Mouse (Mus musculus) embryonic facial prominence, embryonic 14.5 days (tissue): ENCODE measurements around the gene Lamc1. TPM values are rescaled to one million over a fixed set of nuclear protein-coding genes. Genes with fewer than 3 reads are reported as not detected.

ENCODE experiments used
- ATAC-seq: fragments of 200-750 bp; cut with Nextera tagmentation; 2 replicates; pipeline ENCODE4 v1.8.0; 2017; ENCODE audit warnings: low read depth, moderate number of reproducible peaks, moderate TSS enrichment
- DNase-seq: peaks from one replicate; pipeline ENCODE4 v3.0.0-alpha.2; 2015; ENCODE audit warnings: low spot score
- H3K27ac ChIP-seq: fragments of 300-500 bp; sonication (generic); replicated peaks from 2 replicates; pipeline ENCODE4 v1.5.1; 2014; ENCODE audit warnings: low read depth, mild to moderate bottlenecking, low read length, moderate library complexity
- H3K27me3 ChIP-seq: fragments of 300-500 bp; sonication (generic); replicated peaks from 2 replicates; pipeline ENCODE4 v1.6.1; 2014; ENCODE audit warnings: low read length; ENCODE audit not compliant: control insufficient read depth, insufficient read depth
- H3K36me3 ChIP-seq: fragments of 300-500 bp; sonication (generic); 2 replicates; pipeline ENCODE4 v1.6.1; 2014; ENCODE audit warnings: low read length, mixed read lengths; ENCODE audit not compliant: control insufficient read depth, insufficient read depth
- H3K4me1 ChIP-seq: fragments of 300-500 bp; sonication (generic); 2 replicates; pipeline ENCODE4 v1.6.1; 2014; ENCODE audit warnings: antibody characterized with exemption, low read length; ENCODE audit not compliant: control insufficient read depth, insufficient read depth
- H3K4me2 ChIP-seq: fragments of 300-500 bp; sonication (generic); 2 replicates; pipeline ENCODE4 v1.6.1; 2014; ENCODE audit warnings: low read depth, mild to moderate bottlenecking, low read length, moderate library complexity, mixed read lengths
- H3K4me3 ChIP-seq: fragments of 300-500 bp; sonication (generic); 2 replicates; pipeline ENCODE4 v1.5.1; 2014; ENCODE audit warnings: low read depth, mild to moderate bottlenecking, low read length
- H3K9ac ChIP-seq: fragments of 300-500 bp; sonication (generic); 2 replicates; pipeline ENCODE4 v1.6.1; 2014; ENCODE audit warnings: low read depth, mild to moderate bottlenecking, low read length, moderate library complexity, mixed read lengths
- H3K9me3 ChIP-seq: fragments of 300-500 bp; sonication (generic); 2 replicates; pipeline ENCODE4 v1.6.1; 2016; ENCODE audit warnings: low read length; ENCODE audit not compliant: control insufficient read depth
- WGBS: fragments of 180-500 bp; shearing (Covaris S2); extraction: QIAGEN DNeasy Blood & Tissue Kit; methylation state at CpG from one replicate; pipeline ENCODE4 v1.1.7; 2014; 5-methylcytosine and 5-hydroxymethylcytosine counted together
- polyA plus RNA-seq: library from polyadenylated mRNA; unstranded; fragments of >200 nt; fragmentation: Nextera tagmentation; extraction: Ambion mirVana; gene quantifications from 2 replicates; pipeline ENCODE4 v1.2.1, GENCODE M21; 2014

Lamc1 gene
- 87.8 and 98.5 TPM in 2 replicates for polyA plus RNA-seq

- Histone ChIP-seq H3K9ac (peak within 1 kb of the TSS; percentile 88), H3K27me3 (no peaks in the 10 kb centered on the region), H3K9me3 (no peaks in the 10 kb centered on the region), H3K36me3 (no peaks in the 10 kb centered on the region), H3K27ac (peak within 1 kb of the TSS; percentile 88), H3K4me1 (peaks cover 14% of the 10 kb centered on the region), H3K4me3 (peak within 1 kb of the TSS; percentile 92), H3K4me2 (peak within 1 kb of the TSS; percentile 94)
- peak; percentile 97 for DNase-seq
- ATAC-seq, result peak; percentile 92
- WGBS, result 2% methylated on average over 19 of the region's 85 CpGs
Observed at GRCm38 (mm10) chr1:153332444-153333295, at the start of gene Lamc1. Gene Lamc1, minus strand, starts transcription at chr1:153332786.

DNA sequence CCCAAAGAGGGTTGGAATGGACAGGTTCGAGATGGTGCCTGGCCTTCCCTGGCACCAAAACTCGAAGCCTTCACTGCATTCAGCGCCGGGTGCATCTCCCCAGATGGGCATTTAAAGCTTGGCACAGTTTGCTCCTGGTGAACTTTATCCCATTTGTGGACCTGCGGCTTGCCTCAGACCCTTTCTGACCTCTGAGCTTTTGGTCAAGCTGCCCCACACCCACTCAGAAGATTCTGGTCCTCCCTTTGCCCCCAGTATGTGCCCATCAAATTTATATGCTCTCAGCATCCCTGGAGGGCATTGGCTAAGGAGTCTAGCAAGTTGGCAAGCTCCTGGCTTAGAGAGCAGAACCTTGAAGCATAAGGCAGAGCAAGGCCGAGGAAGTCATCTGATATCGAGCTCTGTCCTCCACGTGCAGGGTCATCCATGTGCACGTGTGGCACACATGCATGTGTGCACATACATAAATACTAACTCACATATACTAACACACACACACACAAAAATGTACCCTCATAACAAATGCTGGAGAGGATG lies 48.2 kb upstream of the Lamc1 start:
- no peaks in the 10 kb centered on the region for H3K4me1 ChIP-seq
- no peaks in the 10 kb centered on the region for H3K9me3 ChIP-seq
- no peaks in the 10 kb centered on the region for H3K27me3 ChIP-seq
- no peak overlapping the region for H3K4me3 ChIP-seq
- DNase-seq, result no peak
- no peak overlapping the region for H3K9ac ChIP-seq
- no peak overlapping the region for H3K4me2 ChIP-seq
- H3K36me3 ChIP-seq, result no peaks in the 10 kb centered on the region
- no peak for ATAC-seq
- 90% methylated on average over 9 of the region's 9 CpGs for WGBS
- no peak overlapping the region for H3K27ac ChIP-seq

- 77% methylated on average over 5 of the region's 5 CpGs for WGBS
Observed at GRCm38 (mm10) chr1:153379832-153380231, 47.2 kb upstream of the Lamc1 start.

DNA sequence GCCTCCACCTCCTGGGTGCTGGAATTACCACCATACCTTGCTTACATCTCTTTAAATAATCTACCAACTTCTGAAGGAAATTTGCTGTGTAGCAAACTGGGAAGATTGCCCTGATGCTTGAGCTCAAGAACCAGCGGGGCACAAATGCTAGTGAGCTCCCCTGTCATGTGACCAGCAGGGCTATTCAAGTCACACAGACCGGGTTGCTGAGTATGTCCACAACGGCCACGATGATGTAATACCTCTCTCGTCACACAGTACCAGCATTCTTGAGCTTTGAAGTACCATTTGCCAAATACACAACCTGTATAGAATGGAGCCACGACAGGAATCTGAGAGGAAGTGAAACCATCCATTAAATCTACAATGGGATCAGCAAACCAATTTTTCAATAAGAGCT lies 46.0 kb upstream of the Lamc1 start:
- DNase-seq (no peak), ATAC-seq (no peak)
- Histone ChIP-seq H3K36me3 (no peaks in the 10 kb centered on the region), H3K27ac (no peak overlapping the region), H3K4me1 (no peaks in the 10 kb centered on the region), H3K4me3 (no peak overlapping the region), H3K4me2 (no peak overlapping the region), H3K9ac (no peak overlapping the region), H3K27me3 (no peaks in the 10 kb centered on the region), H3K9me3 (no peaks in the 10 kb centered on the region)
- WGBS, result 58% methylated on average over 6 of the region's 6 CpGs

More at GRCm38 (mm10) chr1:153379832-153380231, 47.2 kb upstream of the Lamc1 start:
- Histone ChIP-seq H3K9me3 (no peaks in the 10 kb centered on the region), H3K4me3 (no peak overlapping the region), H3K4me1 (no peaks in the 10 kb centered on the region), H3K9ac (no peak overlapping the region), H3K27me3 (no peaks in the 10 kb centered on the region), H3K27ac (no peak overlapping the region), H3K4me2 (no peak overlapping the region), H3K36me3 (no peaks in the 10 kb centered on the region)
- ATAC-seq, result no peak
- DNase-seq, result no peak

DNA sequence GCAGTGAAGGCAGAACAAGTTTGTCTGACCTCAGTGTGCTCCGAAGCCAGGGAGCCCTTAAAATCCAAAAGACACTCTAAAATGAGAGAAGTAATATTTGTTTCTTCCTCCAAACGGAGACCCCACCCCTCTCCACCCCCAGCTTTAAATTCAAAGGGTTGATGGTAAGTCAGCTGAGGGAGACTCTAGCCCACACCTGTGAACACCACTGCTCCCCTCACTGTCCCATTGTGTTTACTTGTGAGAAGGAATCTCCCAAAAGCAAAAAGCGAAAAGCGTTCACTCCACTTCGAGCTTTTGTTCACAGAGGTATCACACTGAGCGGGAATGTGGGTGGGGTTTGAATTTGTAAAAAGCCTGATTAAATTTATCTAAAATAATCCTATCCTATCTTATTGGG lies 43.9 kb upstream of the Lamc1 start:
- no peaks in the 10 kb centered on the region for H3K27me3 ChIP-seq
- H3K9me3 ChIP-seq, result no peaks in the 10 kb centered on the region
- WGBS, result 33% methylated on average over 6 of the region's 6 CpGs
- no peak for ATAC-seq
- H3K4me3 ChIP-seq, result no peak overlapping the region
- H3K4me2 ChIP-seq, result no peak overlapping the region
- H3K36me3 ChIP-seq, result no peaks in the 10 kb centered on the region
- no peaks in the 10 kb centered on the region for H3K4me1 ChIP-seq
- H3K27ac ChIP-seq, result no peak overlapping the region
- no peak overlapping the region for H3K9ac ChIP-seq
- no peak for DNase-seq

GRCm38 (mm10) chr1:153374136-153374535 lies 41.5 kb upstream of the Lamc1 start:
- no peaks in the 10 kb centered on the region for H3K9me3 ChIP-seq
- no peak overlapping the region for H3K4me2 ChIP-seq
- WGBS, result 61% methylated on average over 4 of the region's 4 CpGs
- H3K27ac ChIP-seq, result no peak overlapping the region
- no peak for DNase-seq
- no peak for ATAC-seq
- no peaks in the 10 kb centered on the region for H3K27me3 ChIP-seq
- no peaks in the 10 kb centered on the region for H3K36me3 ChIP-seq
- H3K4me3 ChIP-seq, result no peak overlapping the region
- no peak overlapping the region for H3K9ac ChIP-seq
- no peaks in the 10 kb centered on the region for H3K4me1 ChIP-seq

DNA sequence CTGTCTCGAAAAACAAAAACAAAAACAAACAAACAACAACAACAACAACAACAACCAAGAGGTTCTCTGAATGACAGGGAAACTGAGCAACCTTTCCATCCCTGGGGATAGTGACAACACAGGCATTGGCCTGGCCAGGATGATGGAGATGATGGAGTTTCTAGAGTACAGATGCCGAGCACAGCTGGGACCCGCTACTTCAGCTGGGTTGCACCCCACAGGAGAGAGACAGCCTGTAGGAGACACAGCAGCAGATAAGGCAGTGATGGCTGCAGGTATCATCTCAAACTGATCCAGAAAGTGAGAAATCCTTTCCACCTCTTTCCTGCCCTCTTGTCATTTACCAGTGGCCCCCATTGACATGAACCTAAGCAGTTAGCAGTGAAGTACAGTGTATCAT lies 39.3 kb upstream of the Lamc1 start:
- H3K4me3 ChIP-seq, result no peak overlapping the region
- H3K9me3 ChIP-seq, result no peaks in the 10 kb centered on the region
- 97% methylated on average over 3 of the region's 3 CpGs for WGBS
- ATAC-seq, result no peak
- H3K4me2 ChIP-seq, result no peak overlapping the region
- H3K27ac ChIP-seq, result no peak overlapping the region
- no peaks in the 10 kb centered on the region for H3K4me1 ChIP-seq
- H3K36me3 ChIP-seq, result no peaks in the 10 kb centered on the region
- no peaks in the 10 kb centered on the region for H3K27me3 ChIP-seq
- DNase-seq, result no peak
- no peak overlapping the region for H3K9ac ChIP-seq

DNA sequence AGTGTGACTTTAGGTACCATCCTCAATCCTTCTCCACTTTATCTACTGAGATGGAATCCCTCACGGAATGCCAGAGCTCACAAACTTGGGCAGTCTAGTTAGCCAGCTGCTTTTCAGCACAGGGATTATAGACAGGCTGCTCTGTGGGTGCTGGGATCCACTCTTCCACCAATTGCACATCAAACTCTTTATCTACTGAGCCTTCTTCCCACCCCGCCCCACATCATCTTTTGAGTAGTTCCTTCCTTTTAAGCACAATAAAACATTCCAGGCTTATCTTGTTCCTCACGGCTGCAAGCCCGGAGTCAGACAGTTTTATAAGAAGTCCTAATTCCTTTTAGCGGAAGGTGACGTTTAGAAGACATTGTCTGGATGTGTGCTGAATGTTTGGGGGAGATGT lies 36.4 kb upstream of the Lamc1 start:
- WGBS, result 80% methylated on average over 6 of the region's 6 CpGs

More for the DNA sequence above, 36.4 kb upstream of the Lamc1 start:
- no peaks in the 10 kb centered on the region for H3K27me3 ChIP-seq
- no peak for DNase-seq
- H3K9me3 ChIP-seq, result 0 out of 2 replicates have a peak, but pooled peaks cover under 1% of the 10 kb centered on the region
- no peak for ATAC-seq
- H3K36me3 ChIP-seq, result no peaks in the 10 kb centered on the region
- H3K4me1 ChIP-seq, result no peaks in the 10 kb centered on the region
- H3K4me3 ChIP-seq, result no peak overlapping the region
- H3K4me2 ChIP-seq, result no peak overlapping the region
- no peak overlapping the region for H3K9ac ChIP-seq
- H3K27ac ChIP-seq, result no peak overlapping the region
